Mouse (Mus musculus): ENCODE results near the gene Rasgef1c. TPM values are rescaled to one million over a fixed set of nuclear protein-coding genes. Genes with fewer than 3 reads are reported as not detected.

The Rasgef1c gene
- polyA plus RNA-seq, 1 experiment from 2014 or later, result 0.32 TPM

- Histone ChIP-seq H3K4me1 (ENCODE audit: control insufficient read depth, insufficient read depth, low read length) (no peaks in the 10 kb centered on the region), H3K27me3 (ENCODE audit: control insufficient read depth, insufficient read depth, low read length) (no peaks in the 10 kb centered on the region), H3K36me3 (ENCODE audit: control insufficient read depth, insufficient read depth, low read length) (peaks cover 7% of the 10 kb centered on the region), H3K9ac (ENCODE audit: low read length) (no peak overlapping the region), H3K4me3 (ENCODE audit: low read depth, low read length) (no peak overlapping the region), H3K9me3 (ENCODE audit: control insufficient read depth, low read length) (no peaks in the 10 kb centered on the region), H3K4me2 (ENCODE audit: low read depth, severe bottlenecking) (no peak overlapping the region), H3K27ac (replicated peaks; ENCODE audit: low read depth, low read length) (no peak overlapping the region)
- ATAC-seq (ENCODE audit: insufficient number of reproducible peaks, low FRiP score, low TSS enrichment, low read depth), result no peak
- no peak for DNase-seq (ENCODE audit: low spot score)
- WGBS, result 93% methylated on average over 8 of the region's 8 CpGs
Observed at GRCm38 (mm10) chr11:49876948-49877817, 24.5 kb upstream of the Rasgef1c start.

- Histone ChIP-seq H3K36me3 (ENCODE audit: control insufficient read depth, insufficient read depth, low read length) (peaks cover 5% of the 10 kb centered on the region), H3K4me3 (ENCODE audit: low read depth, low read length) (no peak overlapping the region), H3K27me3 (ENCODE audit: control insufficient read depth, insufficient read depth, low read length) (no peaks in the 10 kb centered on the region), H3K4me1 (ENCODE audit: control insufficient read depth, insufficient read depth, low read length) (no peaks in the 10 kb centered on the region), H3K9ac (ENCODE audit: low read length) (no peak overlapping the region), H3K4me2 (ENCODE audit: low read depth, severe bottlenecking) (no peak overlapping the region), H3K27ac (replicated peaks; ENCODE audit: low read depth, low read length) (no peak overlapping the region), H3K9me3 (ENCODE audit: control insufficient read depth, low read length) (no peaks in the 10 kb centered on the region)
- ATAC-seq (ENCODE audit: insufficient number of reproducible peaks, low FRiP score, low TSS enrichment, low read depth) (no peak), DNase-seq (ENCODE audit: low spot score) (no peak)
- WGBS, result 86% methylated on average over 3 of the region's 3 CpGs
Observed at GRCm38 (mm10) chr11:49879950-49880642, 21.5 kb upstream of the Rasgef1c start.

- no peak overlapping the region for H3K27ac ChIP-seq (replicated peaks; ENCODE audit: low read depth, low read length)
- H3K4me2 ChIP-seq (ENCODE audit: low read depth, severe bottlenecking), result no peak overlapping the region
- WGBS, result 91% methylated on average over 3 of the region's 3 CpGs
- ATAC-seq (ENCODE audit: insufficient number of reproducible peaks, low FRiP score, low TSS enrichment, low read depth) (no peak), DNase-seq (ENCODE audit: low spot score) (no peak)
- H3K4me3 ChIP-seq (ENCODE audit: low read depth, low read length), result no peak overlapping the region
- H3K27me3 ChIP-seq (ENCODE audit: control insufficient read depth, insufficient read depth, low read length), result no peaks in the 10 kb centered on the region
- H3K36me3 ChIP-seq (ENCODE audit: control insufficient read depth, insufficient read depth, low read length), result peaks cover 4% of the 10 kb centered on the region
- no peak overlapping the region for H3K9ac ChIP-seq (ENCODE audit: low read length)
- no peaks in the 10 kb centered on the region for H3K9me3 ChIP-seq (ENCODE audit: control insufficient read depth, low read length)
- H3K4me1 ChIP-seq (ENCODE audit: control insufficient read depth, insufficient read depth, low read length), result no peaks in the 10 kb centered on the region
Observed at GRCm38 (mm10) chr11:49883394-49883793, 18.2 kb upstream of the Rasgef1c start.

GRCm38 (mm10) chr11:49888469-49888868 is 13.2 kb upstream of the Rasgef1c start:
- Histone ChIP-seq H3K9ac (ENCODE audit: low read length) (no peak overlapping the region), H3K36me3 (ENCODE audit: control insufficient read depth, insufficient read depth, low read length) (no peaks in the 10 kb centered on the region), H3K4me1 (ENCODE audit: control insufficient read depth, insufficient read depth, low read length) (no peaks in the 10 kb centered on the region), H3K4me2 (ENCODE audit: low read depth, severe bottlenecking) (no peak overlapping the region), H3K27me3 (ENCODE audit: control insufficient read depth, insufficient read depth, low read length) (no peaks in the 10 kb centered on the region), H3K27ac (replicated peaks; ENCODE audit: low read depth, low read length) (no peak overlapping the region), H3K9me3 (ENCODE audit: control insufficient read depth, low read length) (no peaks in the 10 kb centered on the region), H3K4me3 (ENCODE audit: low read depth, low read length) (no peak overlapping the region)
- 91% methylated on average over 5 of the region's 5 CpGs for WGBS
- no peak for ATAC-seq (ENCODE audit: insufficient number of reproducible peaks, low FRiP score, low TSS enrichment, low read depth)
- DNase-seq (ENCODE audit: low spot score), result no peak

- Histone ChIP-seq H3K27me3 (ENCODE audit: control insufficient read depth, insufficient read depth, low read length) (no peaks in the 10 kb centered on the region), H3K9me3 (ENCODE audit: control insufficient read depth, low read length) (no peaks in the 10 kb centered on the region), H3K36me3 (ENCODE audit: control insufficient read depth, insufficient read depth, low read length) (no peaks in the 10 kb centered on the region), H3K4me2 (ENCODE audit: low read depth, severe bottlenecking) (no peak overlapping the region), H3K9ac (ENCODE audit: low read length) (no peak overlapping the region), H3K4me3 (ENCODE audit: low read depth, low read length) (no peak overlapping the region), H3K4me1 (ENCODE audit: control insufficient read depth, insufficient read depth, low read length) (no peaks in the 10 kb centered on the region), H3K27ac (replicated peaks; ENCODE audit: low read depth, low read length) (no peak overlapping the region)
- no peak for ATAC-seq (ENCODE audit: insufficient number of reproducible peaks, low FRiP score, low TSS enrichment, low read depth)
- no peak for DNase-seq (ENCODE audit: low spot score)
- 96% methylated on average over 5 of the region's 5 CpGs for WGBS
Observed at GRCm38 (mm10) chr11:49891993-49892392, 9.6 kb upstream of the Rasgef1c start.

- Histone ChIP-seq H3K9me3 (ENCODE audit: control insufficient read depth, low read length) (no peaks in the 10 kb centered on the region), H3K4me2 (ENCODE audit: low read depth, severe bottlenecking) (no peak overlapping the region), H3K27me3 (ENCODE audit: control insufficient read depth, insufficient read depth, low read length) (no peaks in the 10 kb centered on the region), H3K27ac (replicated peaks; ENCODE audit: low read depth, low read length) (no peak overlapping the region), H3K4me1 (ENCODE audit: control insufficient read depth, insufficient read depth, low read length) (no peaks in the 10 kb centered on the region), H3K36me3 (ENCODE audit: control insufficient read depth, insufficient read depth, low read length) (no peaks in the 10 kb centered on the region), H3K9ac (ENCODE audit: low read length) (no peak overlapping the region), H3K4me3 (ENCODE audit: low read depth, low read length) (no peak overlapping the region)
- 84% methylated on average over 11 of the region's 11 CpGs for WGBS
- DNase-seq (ENCODE audit: low spot score), result no peak
- no peak for ATAC-seq (ENCODE audit: insufficient number of reproducible peaks, low FRiP score, low TSS enrichment, low read depth)
Observed at GRCm38 (mm10) chr11:49893806-49894205, 7.8 kb upstream of the Rasgef1c start.

GRCm38 (mm10) chr11:49895966-49896590 is 5.6 kb upstream of the Rasgef1c start:
- Histone ChIP-seq H3K36me3 (ENCODE audit: control insufficient read depth, insufficient read depth, low read length) (no peaks in the 10 kb centered on the region), H3K27ac (replicated peaks; ENCODE audit: low read depth, low read length) (no peak overlapping the region), H3K27me3 (ENCODE audit: control insufficient read depth, insufficient read depth, low read length) (peaks cover 2% of the 10 kb centered on the region), H3K4me2 (ENCODE audit: low read depth, severe bottlenecking) (no peak overlapping the region), H3K4me3 (ENCODE audit: low read depth, low read length) (no peak overlapping the region), H3K4me1 (ENCODE audit: control insufficient read depth, insufficient read depth, low read length) (no peaks in the 10 kb centered on the region), H3K9ac (ENCODE audit: low read length) (no peak overlapping the region), H3K9me3 (ENCODE audit: control insufficient read depth, low read length) (no peaks in the 10 kb centered on the region)
- no peak for DNase-seq (ENCODE audit: low spot score)
- ATAC-seq (ENCODE audit: insufficient number of reproducible peaks, low FRiP score, low TSS enrichment, low read depth), result no peak
- WGBS, result 55% methylated on average over 6 of the region's 6 CpGs

- DNase-seq (ENCODE audit: low spot score) (no peak), ATAC-seq (ENCODE audit: insufficient number of reproducible peaks, low FRiP score, low TSS enrichment, low read depth) (no peak)
- Histone ChIP-seq H3K36me3 (ENCODE audit: control insufficient read depth, insufficient read depth, low read length) (no peaks in the 10 kb centered on the region), H3K9ac (ENCODE audit: low read length) (no peak overlapping the region), H3K9me3 (ENCODE audit: control insufficient read depth, low read length) (no peaks in the 10 kb centered on the region), H3K27me3 (ENCODE audit: control insufficient read depth, insufficient read depth, low read length) (peaks cover 16% of the 10 kb centered on the region), H3K27ac (replicated peaks; ENCODE audit: low read depth, low read length) (no peak overlapping the region), H3K4me3 (ENCODE audit: low read depth, low read length) (no peak overlapping the region), H3K4me2 (ENCODE audit: low read depth, severe bottlenecking) (no peak overlapping the region), H3K4me1 (ENCODE audit: control insufficient read depth, insufficient read depth, low read length) (no peaks in the 10 kb centered on the region)
- WGBS, result 49% methylated on average over 6 of the region's 6 CpGs
Observed at GRCm38 (mm10) chr11:49900043-49900442, 1.6 kb upstream of the Rasgef1c start.
